Mouse (Mus musculus): Measurements from ENCODE around the gene Spats2l. TPM values are rescaled to one million over a fixed set of nuclear protein-coding genes. Genes with fewer than 3 reads are reported as not detected.

The Spats2l gene
- polyA plus RNA-seq, 1 experiment: 2.4 TPM

DNA sequence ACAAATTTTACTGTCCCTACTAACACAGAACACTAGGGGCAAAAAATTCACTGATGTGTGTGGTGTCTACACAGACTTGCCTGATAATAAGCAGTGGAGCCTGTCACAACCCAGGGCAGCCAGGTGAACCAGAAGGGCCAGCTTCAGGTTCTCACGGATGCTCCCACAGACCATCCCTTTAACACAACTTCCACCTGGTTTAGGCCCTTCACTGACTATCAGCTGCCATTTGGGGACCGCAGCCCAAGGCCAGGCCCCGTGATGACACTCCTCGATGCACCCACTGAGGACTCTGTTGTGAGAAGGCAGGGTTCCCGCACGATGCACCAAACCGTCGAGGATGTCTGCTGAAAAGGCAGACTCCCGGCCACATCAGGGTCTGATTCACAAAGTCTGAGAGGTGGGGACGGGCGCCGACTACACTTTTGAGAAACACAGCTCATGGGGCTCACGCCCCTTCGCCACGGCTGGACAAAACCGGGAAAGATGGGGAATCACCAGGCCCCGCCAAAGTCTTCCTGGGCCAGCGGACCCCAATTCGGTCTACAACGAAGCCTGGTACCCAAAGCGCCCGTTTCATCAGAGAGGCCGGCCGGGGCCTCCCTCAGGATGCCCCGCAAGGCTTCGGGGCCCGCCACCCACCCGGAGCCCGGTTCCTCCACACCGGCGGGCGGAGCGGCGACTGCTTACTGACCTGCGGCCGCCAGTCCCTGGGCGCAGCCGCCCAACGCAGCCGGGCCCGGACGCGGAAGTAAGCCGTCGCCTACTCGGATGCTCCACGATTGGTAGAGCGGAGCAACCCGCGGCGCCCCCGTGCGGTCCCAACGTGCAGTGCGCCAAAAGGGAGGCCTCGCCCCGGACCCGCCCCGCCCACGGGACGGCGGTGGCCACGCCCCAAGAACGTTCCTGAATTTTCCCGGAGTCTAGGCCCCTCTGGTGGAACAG lies 195.6 kb downstream of the Spats2l start:
- DNase-seq (ENCODE audit: low read depth): peak; percentile 26

DNA sequence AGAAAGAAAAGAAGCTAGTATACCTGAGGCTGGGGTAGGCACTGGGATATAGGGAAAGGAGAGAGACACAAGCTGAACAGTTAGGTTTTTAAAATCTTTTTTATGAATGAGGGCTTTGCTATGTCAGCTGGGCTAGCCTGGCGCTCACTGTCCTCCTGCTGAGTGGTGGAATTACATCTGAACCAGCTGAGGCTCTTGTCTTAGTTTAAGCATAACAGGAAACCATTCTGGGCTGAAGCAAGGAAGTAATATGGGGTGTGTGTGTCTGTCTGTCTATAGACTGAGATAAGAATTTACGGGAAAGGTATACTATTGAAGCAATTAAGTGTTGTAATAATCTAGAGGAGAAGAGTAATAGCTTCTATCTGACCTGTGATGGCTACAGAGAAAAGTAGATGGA lies 197.6 kb downstream of the Spats2l start:
- DNase-seq (ENCODE audit: low read depth): no peak

DNA sequence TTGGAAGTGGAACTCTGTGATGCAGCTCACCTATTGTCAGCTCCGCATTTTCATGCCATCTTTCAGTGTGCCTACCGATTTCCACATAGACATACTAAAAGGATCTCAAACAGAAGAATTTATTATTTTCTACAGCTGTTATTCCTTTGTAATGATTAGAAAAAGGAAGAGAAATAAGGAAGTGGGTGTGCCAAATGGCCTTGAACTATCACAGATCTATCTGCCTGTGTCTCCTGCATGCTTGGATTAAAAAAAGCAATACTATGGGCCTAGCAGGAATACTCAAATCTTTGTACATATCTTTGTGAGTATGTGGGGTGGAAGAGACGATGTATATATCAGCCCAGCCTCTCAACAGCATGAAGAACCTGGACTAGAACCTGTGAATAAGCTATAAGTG lies 202.9 kb downstream of the Spats2l start:
- DNase-seq (ENCODE audit: low read depth): no peak

- no peak for DNase-seq (ENCODE audit: low read depth)
Observed at GRCm38 (mm10) chr1:57989052-57989600, 215.2 kb downstream of the Spats2l start.

DNA sequence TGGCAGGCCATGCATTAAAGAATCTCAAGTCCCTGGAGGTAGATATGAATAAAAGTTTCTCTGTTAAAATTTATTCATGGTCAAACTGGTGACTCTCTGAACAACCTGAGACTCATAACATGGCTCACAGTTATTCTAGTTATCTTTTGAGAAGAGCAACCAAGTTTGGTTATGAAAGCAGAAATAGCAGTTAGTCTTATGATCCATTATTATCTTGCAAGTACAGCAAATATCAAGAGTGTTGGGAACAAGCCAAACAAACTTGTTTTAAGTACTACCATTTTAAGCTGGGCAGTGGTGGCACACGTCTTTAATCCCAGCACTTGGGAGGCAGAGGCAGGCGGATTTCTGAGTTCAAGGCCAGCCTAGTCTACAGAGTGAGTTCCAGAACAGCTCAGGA lies 217.3 kb downstream of the Spats2l start:
- DNase-seq (ENCODE audit: low read depth): no peak

GRCm38 (mm10) chr1:57995432-57996132 lies 221.6 kb downstream of the Spats2l start, which contains the start of gene Sgo2a:
Sgo2a (plus strand) TSS chr1:57995971.
- DNase-seq (ENCODE audit: low read depth): peak; percentile 51

GRCm38 (mm10) chr1:57996133-57996615 lies 222.2 kb downstream of the Spats2l start:
- DNase-seq (ENCODE audit: low read depth): no peak

Other genes starting within 250 kb of the Spats2l start
- gene Sgo2a, start 221.8 kb downstream of the Spats2l start, polyA plus RNA-seq (2012; rRNA removed): 0.22 and 0.31 TPM in 2 replicates
- gene Kctd18, start 244.8 kb downstream of the Spats2l start, polyA plus RNA-seq (2012; rRNA removed): 7.3 and 8.5 TPM in 2 replicates

Data from gonadal fat pad, adult 2 months (tissue).